Mouse (Mus musculus) embryonic facial prominence, embryonic 15.5 days (tissue): ENCODE measurements around the gene Tmem203. TPM values are rescaled to one million over a fixed set of nuclear protein-coding genes. Genes with fewer than 3 reads are reported as not detected.

Experiments
- ATAC-seq: fragments of 200-750 bp; cut with Nextera tagmentation; 2 replicates; pipeline ENCODE4 v1.8.0; 2017; ENCODE audit warnings: low read depth, moderate TSS enrichment; ENCODE audit not compliant: insufficient number of reproducible peaks, low FRiP score, low TSS enrichment
- H3K27ac ChIP-seq: fragments of 300-500 bp; sonication (generic); replicated peaks from 2 replicates; pipeline ENCODE4 v1.5.1; 2015; ENCODE audit warnings: mild to moderate bottlenecking, inconsistent platforms
- H3K27me3 ChIP-seq: fragments of 300-500 bp; sonication (generic); 2 replicates; pipeline ENCODE4 v1.6.1; 2015; ENCODE audit warnings: inconsistent platforms
- H3K36me3 ChIP-seq: fragments of 300-500 bp; sonication (generic); 2 replicates; pipeline ENCODE4 v1.6.1; 2015; ENCODE audit warnings: mild to moderate bottlenecking, inconsistent platforms
- H3K4me1 ChIP-seq: fragments of 300-500 bp; sonication (generic); 2 replicates; pipeline ENCODE4 v1.6.1; 2015; ENCODE audit warnings: inconsistent platforms
- H3K4me2 ChIP-seq: fragments of 300-500 bp; sonication (generic); replicated peaks from 2 replicates; pipeline ENCODE4 v1.6.1; 2015; ENCODE audit warnings: mild to moderate bottlenecking, inconsistent platforms
- H3K4me3 ChIP-seq: fragments of 300-500 bp; sonication (generic); replicated peaks from 2 replicates; pipeline ENCODE4 v1.5.1; 2015; ENCODE audit warnings: mild to moderate bottlenecking, inconsistent platforms
- H3K9ac ChIP-seq: fragments of 300-500 bp; sonication (generic); 2 replicates; pipeline ENCODE4 v1.6.1; 2015; ENCODE audit warnings: inconsistent platforms
- H3K9me3 ChIP-seq: fragments of 300-500 bp; sonication (generic); replicated peaks from 2 replicates; pipeline ENCODE4 v1.6.1; 2016; ENCODE audit warnings: inconsistent platforms
- WGBS: fragments of 180-500 bp; shearing (Covaris S2); methylation state at CpG from one replicate; pipeline ENCODE4 v1.1.7; 2015; 5-methylcytosine and 5-hydroxymethylcytosine counted together
- polyA plus RNA-seq: library from polyadenylated mRNA; unstranded; fragments of >200 nt; fragmentation: Nextera tagmentation; extraction: Ambion mirVana; gene quantifications from 2 replicates; pipeline ENCODE4 v1.2.1, GENCODE M21; 2015

Gene Tmem203
- polyA plus RNA-seq, 1 experiment from 2014 or later = 25.6 TPM

DNA sequence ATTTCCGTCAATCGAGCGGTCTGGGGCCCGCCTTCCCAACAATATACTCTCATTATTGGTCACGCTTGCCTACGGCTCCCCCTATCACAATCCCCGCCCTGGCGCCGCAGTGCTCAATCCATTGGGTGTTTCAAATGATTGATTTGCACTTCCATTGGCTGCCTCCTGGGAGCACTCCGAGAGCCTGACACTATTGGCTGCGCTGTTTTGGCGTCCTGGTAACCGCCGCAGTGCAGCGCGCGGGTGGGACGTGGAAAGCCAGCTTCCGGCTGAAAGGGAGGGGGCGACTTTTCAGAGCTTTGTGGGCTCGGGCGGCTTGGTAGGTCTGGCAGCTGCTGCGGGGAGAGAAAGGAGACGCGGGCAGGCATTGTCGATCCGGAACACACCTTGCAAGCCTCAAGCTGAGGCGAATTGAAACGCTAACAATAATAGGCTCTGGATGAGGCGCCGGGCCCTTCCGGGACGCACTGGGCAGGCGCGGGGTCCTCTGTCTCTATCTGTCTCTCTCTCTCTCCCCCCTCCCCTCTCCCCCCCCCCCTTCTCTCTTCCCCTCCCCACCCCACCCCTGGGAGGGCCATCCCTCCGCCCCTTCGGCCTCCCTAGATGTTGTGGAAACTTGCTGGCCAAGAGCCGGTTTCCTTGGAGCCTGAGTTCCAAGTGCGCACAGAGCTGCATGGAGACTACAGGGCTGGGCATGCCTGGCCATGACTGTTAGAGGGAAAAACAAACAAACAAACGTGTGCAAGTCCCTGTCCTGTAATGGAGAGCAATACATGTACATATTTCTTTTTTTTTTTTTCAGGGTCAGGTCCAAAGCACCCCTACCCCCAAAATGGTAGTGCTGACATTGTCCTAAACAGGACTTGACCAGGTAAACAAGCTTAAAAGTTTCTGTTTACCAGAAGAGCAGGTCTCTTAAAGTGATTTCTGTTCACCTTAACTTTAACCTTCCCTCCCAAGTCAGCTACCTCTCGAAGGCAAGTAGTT, 30.2 kb upstream of the Tmem203 start:
- no peaks in the 10 kb centered on the region for H3K27me3 ChIP-seq
- peak; percentile 96 for ATAC-seq
- WGBS = 2% methylated on average over 41 of the region's 41 CpGs

DNA sequence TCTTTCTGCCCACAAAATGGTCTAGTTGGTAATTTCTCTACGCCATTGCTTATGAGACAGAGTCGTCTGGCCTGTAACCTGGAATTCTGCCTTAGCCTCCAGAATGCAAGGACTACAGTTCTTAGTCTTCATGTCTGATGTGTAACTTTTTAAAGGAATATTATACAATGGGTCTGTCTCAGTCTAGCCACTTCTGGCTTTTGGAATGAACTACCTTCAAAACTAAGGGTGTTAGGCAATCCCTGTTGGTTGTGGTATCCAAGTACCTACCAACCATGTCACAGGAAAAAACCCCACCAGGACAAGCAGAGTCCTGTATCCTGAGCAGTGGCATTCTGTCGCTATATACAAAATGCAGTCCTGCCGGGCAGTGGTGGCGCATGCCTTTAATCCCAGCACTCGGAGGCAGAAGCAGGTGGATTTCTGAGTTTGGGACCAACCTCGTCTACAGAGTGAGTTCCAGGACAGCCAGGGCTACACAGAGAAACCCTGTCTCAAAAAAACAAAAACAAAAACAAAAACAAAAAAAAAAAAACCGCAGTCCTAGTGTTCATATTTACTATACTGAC, 29.3 kb upstream of the Tmem203 start:
- peak overlapping the region; percentile 47 for H3K4me2 ChIP-seq
- 73% methylated on average over 8 of the region's 8 CpGs for WGBS
- H3K27ac ChIP-seq = peak overlapping the region; percentile 97
- H3K4me3 ChIP-seq = peak overlapping the region; percentile 96; the same call in 1 of the 2 replicates
- H3K9me3 ChIP-seq = no peaks in the 10 kb centered on the region
- 0 out of 2 replicates have a peak, but pooled peaks cover 5% of the 10 kb centered on the region for H3K27me3 ChIP-seq
- H3K9ac ChIP-seq = no peak overlapping the region
- peaks cover 27% of the 10 kb centered on the region for H3K4me1 ChIP-seq
- no peak for ATAC-seq
- 0 out of 2 replicates have a peak, but pooled peaks cover 8% of the 10 kb centered on the region for H3K36me3 ChIP-seq

More for the DNA sequence above, 30.2 kb upstream of the Tmem203 start:
- Histone ChIP-seq H3K4me3 (peak overlapping the region; percentile 96), H3K4me2 (peak overlapping the region; percentile 47), H3K27ac (peak overlapping the region; percentile 97), H3K9me3 (no peaks in the 10 kb centered on the region), H3K9ac (0 out of 2 replicates have a peak overlapping the region, but pooled peaks have one; percentile 16), H3K4me1 (peaks cover 27% of the 10 kb centered on the region), H3K36me3 (0 out of 2 replicates have a peak, but pooled peaks cover 8% of the 10 kb centered on the region)

DNA sequence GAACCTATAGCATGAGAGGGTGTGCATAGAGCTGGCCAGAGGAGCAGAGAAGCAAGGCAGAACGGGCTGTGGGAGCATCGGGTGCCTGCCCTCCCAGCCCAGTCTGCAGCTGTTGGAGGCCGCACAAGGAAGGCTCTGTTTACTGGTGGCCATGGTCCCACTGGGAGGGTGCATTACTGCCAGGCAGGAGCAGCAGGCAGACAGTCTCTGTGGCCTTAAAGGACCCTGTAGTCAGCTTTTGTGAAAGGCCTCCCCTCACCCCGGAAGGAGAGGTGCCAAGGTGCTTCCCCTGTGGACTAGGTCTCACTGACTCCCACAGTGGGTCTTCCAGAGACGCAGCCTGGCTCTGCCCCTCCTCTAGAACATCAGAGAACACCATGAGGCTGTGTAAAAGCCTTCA, 28.4 kb upstream of the Tmem203 start:
- 78% methylated on average over 5 of the region's 5 CpGs for WGBS
- no peak overlapping the region for H3K4me3 ChIP-seq
- H3K4me2 ChIP-seq = no peak overlapping the region
- no peak overlapping the region for H3K27ac ChIP-seq
- no peak for ATAC-seq
- H3K27me3 ChIP-seq = peaks cover 8% of the 10 kb centered on the region; the same call in 1 of the 2 replicates
- H3K4me1 ChIP-seq = peaks cover 27% of the 10 kb centered on the region
- no peak overlapping the region for H3K9ac ChIP-seq
- H3K9me3 ChIP-seq = no peaks in the 10 kb centered on the region
- H3K36me3 ChIP-seq = 0 out of 2 replicates have a peak, but pooled peaks cover 1% of the 10 kb centered on the region

DNA sequence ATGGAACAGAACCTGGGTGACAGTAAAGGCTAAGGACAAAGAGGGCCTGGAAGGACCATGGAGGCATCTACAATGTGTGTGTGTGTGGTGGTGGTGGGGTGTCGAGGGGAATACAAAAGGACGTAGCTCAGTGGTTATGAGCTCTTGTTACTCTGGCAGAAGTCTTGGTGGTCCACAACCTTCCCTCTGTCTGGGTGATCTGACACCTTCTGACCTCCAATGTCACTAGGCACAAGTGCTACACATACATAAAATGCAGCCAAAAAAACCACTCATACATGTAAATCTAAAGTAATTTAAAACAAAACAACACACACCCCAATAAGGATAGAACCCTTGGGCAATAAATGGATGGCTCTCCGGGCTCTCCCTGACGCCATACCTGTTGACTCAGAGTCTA, 27.8 kb upstream of the Tmem203 start:
- no peaks in the 10 kb centered on the region for H3K36me3 ChIP-seq
- H3K4me1 ChIP-seq = peaks cover 27% of the 10 kb centered on the region
- over 99% methylated on average over 4 of the region's 4 CpGs for WGBS
- no peak overlapping the region for H3K4me3 ChIP-seq
- ATAC-seq = no peak
- no peaks in the 10 kb centered on the region for H3K9me3 ChIP-seq
- H3K27me3 ChIP-seq = peaks cover 8% of the 10 kb centered on the region; the same call in 1 of the 2 replicates
- H3K27ac ChIP-seq = no peak overlapping the region
- no peak overlapping the region for H3K4me2 ChIP-seq
- H3K9ac ChIP-seq = no peak overlapping the region

DNA sequence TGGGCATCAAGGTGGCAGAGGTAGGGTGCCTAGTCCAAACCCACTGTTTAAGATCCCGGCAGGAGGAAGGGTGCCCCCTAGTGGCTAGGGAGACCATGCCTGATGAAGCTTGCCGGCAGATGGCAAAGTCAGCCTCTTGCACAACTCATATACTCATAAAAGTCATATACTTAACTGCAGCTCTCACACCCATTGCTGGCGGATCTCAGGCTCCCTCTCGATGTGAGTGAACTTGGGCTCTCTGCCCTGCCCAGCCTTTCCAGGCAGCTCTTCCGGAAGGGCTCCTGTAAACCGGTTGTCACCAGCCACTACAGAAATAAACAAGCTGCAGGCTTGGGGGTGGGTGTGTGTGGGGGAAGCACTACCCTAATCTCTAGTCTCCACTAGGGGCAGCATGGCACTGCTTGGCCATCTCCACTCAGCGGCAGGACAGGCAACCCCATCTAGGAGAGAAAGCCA, 26.8 kb upstream of the Tmem203 start:
- 2% methylated on average over 7 of the region's 7 CpGs for WGBS
- peak overlapping the region; percentile 29 for H3K4me3 ChIP-seq
- 0 out of 2 replicates have a peak overlapping the region, but pooled peaks have one; percentile 21 for H3K9ac ChIP-seq
- no peaks in the 10 kb centered on the region for H3K36me3 ChIP-seq
- H3K9me3 ChIP-seq = no peaks in the 10 kb centered on the region
- H3K27ac ChIP-seq = peak overlapping the region; percentile 78
- H3K4me2 ChIP-seq = peak overlapping the region; percentile 46
- peaks cover 22% of the 10 kb centered on the region for H3K4me1 ChIP-seq
- H3K27me3 ChIP-seq = peaks cover 8% of the 10 kb centered on the region; the same call in 1 of the 2 replicates
- no peak for ATAC-seq

DNA sequence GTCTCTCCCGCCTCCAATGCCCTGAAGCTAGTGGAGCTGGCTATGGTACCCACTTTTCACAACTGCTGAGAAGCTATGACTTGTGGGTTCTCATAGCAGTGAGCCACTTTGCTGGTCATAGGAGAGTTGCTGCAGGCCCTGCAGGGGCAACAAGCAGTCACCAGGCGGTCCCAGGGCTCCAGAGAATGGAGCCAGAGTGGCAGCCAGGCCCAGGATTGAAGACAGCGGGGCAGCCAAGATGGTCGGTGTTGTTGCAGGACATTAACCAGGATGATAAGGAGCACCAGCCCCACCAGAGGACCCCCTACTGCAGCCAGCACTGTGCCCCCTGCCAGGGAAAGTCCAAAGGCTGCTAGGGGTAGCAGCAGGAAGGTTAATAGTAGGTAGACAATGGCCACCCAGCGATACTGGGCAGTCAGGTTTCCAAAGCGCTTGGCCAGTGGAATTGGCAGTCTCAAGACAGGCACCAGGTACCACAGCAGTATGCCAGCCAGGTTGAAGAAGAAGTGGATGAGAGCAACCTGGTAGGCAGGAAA, 26.2 kb upstream of the Tmem203 start:
- no peak overlapping the region; the same call in 1 of the 2 replicates for H3K27ac ChIP-seq
- peaks cover 19% of the 10 kb centered on the region for H3K4me1 ChIP-seq
- ATAC-seq = no peak
- H3K4me3 ChIP-seq = no peak overlapping the region; the same call in 1 of the 2 replicates
- no peaks in the 10 kb centered on the region for H3K9me3 ChIP-seq
- H3K4me2 ChIP-seq = peak overlapping the region; percentile 46
- H3K9ac ChIP-seq = no peak overlapping the region
- peaks cover 11% of the 10 kb centered on the region; the same call in 1 of the 2 replicates for H3K27me3 ChIP-seq
- H3K36me3 ChIP-seq = no peaks in the 10 kb centered on the region
- WGBS = 70% methylated on average over 6 of the region's 6 CpGs

DNA sequence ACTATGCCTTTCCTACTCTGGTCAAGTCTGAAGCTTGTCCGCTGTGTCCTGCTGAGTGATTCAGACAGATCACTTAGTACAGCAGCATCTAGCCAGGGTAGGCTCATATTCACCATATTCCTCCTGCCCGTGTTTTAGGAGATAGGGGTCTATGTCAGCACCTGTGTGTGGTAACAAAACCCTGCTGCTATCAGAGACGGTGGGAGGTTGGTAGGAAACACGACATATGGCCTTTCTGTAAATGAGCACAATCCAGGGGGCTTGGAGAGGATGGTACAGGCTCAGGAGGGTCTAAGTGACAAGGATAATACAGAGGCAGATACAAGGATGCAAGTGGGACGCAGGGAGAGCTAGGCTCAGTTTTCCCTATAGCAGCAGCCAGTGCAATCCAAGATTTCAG, 25.7 kb upstream of the Tmem203 start:
- H3K4me3 ChIP-seq = no peak overlapping the region
- WGBS = 77% methylated on average over 5 of the region's 5 CpGs
- no peaks in the 10 kb centered on the region for H3K9me3 ChIP-seq
- peaks cover 11% of the 10 kb centered on the region; the same call in 1 of the 2 replicates for H3K27me3 ChIP-seq
- H3K9ac ChIP-seq = no peak overlapping the region
- peaks cover 19% of the 10 kb centered on the region for H3K4me1 ChIP-seq
- ATAC-seq = no peak
- no peaks in the 10 kb centered on the region for H3K36me3 ChIP-seq
- H3K27ac ChIP-seq = no peak overlapping the region
- H3K4me2 ChIP-seq = no peak overlapping the region

DNA sequence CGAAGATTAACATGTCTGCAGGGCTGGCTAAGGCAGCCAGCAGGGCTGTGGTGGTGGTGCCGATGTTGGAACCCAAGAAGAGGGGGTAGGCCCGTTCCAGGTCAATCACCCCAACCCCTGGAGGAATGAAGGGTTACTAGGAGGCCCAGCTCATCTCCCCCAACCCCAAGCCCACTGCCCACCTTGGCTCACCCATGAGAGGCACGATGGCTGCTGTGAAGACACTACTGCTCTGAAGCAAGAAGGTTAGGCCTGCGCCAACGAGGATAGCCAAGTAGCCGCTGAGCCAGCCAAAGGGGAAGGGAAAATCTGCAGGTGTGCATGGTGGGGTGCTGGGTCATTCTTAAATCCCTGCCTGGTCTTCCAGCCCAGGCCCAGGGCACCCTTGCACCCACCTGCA, 24.7 kb upstream of the Tmem203 start:
- Histone ChIP-seq H3K4me2 (no peak overlapping the region), H3K27ac (no peak overlapping the region), H3K27me3 (peaks cover 11% of the 10 kb centered on the region; the same call in 1 of the 2 replicates), H3K9me3 (no peaks in the 10 kb centered on the region), H3K36me3 (no peaks in the 10 kb centered on the region), H3K9ac (no peak overlapping the region), H3K4me1 (peaks cover 15% of the 10 kb centered on the region), H3K4me3 (no peak overlapping the region)
- 77% methylated on average over 7 of the region's 7 CpGs for WGBS
- no peak for ATAC-seq

DNA sequence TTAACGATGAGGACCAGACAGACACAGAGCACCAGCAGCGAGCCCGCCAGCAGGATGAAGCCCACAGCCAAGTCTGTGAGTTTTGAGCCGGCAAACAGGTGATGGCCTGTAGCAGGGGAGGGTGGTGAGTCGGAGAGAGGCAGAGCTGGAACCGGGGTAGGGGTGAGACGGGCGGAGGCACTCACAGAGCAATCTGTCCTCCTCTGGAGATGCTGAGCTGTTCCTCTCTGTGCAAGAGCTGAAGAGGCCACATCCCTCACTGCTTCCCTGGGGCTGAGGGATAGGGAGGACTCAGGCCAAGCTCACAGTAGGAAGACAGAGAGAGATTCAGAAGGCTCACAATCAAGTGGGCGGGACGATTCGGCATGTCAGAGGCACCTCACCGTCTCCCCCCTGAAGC, 24.2 kb upstream of the Tmem203 start:
- Histone ChIP-seq H3K36me3 (no peaks in the 10 kb centered on the region), H3K4me1 (peaks cover 11% of the 10 kb centered on the region), H3K27ac (no peak overlapping the region), H3K9ac (no peak overlapping the region), H3K27me3 (peaks cover 11% of the 10 kb centered on the region; the same call in 1 of the 2 replicates), H3K4me2 (no peak overlapping the region), H3K4me3 (no peak overlapping the region), H3K9me3 (no peaks in the 10 kb centered on the region)
- ATAC-seq = no peak
- 43% methylated on average over 12 of the region's 12 CpGs for WGBS

DNA sequence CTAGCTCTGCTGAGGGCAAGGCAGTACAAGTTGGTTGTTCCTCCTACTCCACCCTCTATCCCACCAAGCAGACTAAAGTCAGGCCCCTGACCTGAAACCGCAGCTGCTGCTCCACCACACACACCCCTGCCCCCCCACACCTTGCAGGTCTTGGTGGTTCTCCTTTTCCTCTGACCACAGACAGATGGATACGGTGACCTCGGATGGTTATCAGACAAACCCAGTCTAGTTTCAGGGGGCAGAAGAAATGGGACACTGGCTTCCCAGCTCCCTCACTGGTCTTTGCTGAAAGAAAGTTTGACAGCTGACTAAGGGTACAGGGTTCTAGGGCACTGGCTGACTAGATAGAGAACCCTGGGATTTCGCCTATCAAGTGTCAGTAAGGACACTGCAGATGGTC, 21.8 kb upstream of the Tmem203 start:
- ATAC-seq = no peak
- Histone ChIP-seq H3K27me3 (peaks cover 11% of the 10 kb centered on the region; the same call in 1 of the 2 replicates), H3K4me2 (no peak overlapping the region), H3K27ac (no peak overlapping the region), H3K9me3 (no peaks in the 10 kb centered on the region), H3K4me1 (peaks cover 6% of the 10 kb centered on the region), H3K4me3 (no peak overlapping the region), H3K36me3 (no peaks in the 10 kb centered on the region), H3K9ac (no peak overlapping the region)
- WGBS = 72% methylated on average over 4 of the region's 4 CpGs

DNA sequence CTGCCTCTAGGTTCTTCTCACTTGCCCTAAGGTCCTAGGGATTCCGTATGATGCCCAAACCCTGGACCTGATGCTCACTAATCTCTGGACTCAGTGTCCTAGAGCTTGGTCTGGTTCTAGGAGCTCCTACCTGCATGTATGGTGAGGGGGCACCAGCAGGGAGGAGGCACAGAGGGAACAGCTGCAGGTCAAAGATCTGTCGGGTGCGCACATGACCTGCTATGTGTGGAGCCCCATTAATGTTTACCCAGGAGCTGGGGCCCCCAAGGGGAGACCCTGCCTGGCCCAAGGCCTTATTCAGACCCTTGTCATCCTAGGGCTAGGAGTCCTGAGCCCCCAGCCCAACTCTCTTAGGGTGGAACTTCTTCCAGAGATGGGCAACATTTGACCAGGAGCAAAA, 21.2 kb upstream of the Tmem203 start, which contains the start of gene Slc34a3:
Gene Slc34a3, minus strand, starts transcription at position 315 of the 400 bp plus-strand sequence.
- Histone ChIP-seq H3K4me1 (peaks cover under 1% of the 10 kb centered on the region), H3K4me2 (no peak within 1 kb of the TSS), H3K4me3 (no peak within 1 kb of the TSS), H3K9me3 (no peaks in the 10 kb centered on the region), H3K27ac (no peak within 1 kb of the TSS), H3K9ac (no peak within 1 kb of the TSS), H3K27me3 (peaks cover 11% of the 10 kb centered on the region; the same call in 1 of the 2 replicates), H3K36me3 (no peaks in the 10 kb centered on the region)
- no peak for ATAC-seq
- 84% methylated on average over 3 of the region's 3 CpGs for WGBS
